Mouse (Mus musculus) hindbrain, postnatal 0 days (tissue): ENCODE data around the gene Slc25a43. TPM values are rescaled to one million over a fixed set of nuclear protein-coding genes. Genes with fewer than 3 reads are reported as not detected.

Experiments used
- ATAC-seq: fragments of 200-750 bp; cut with Nextera tagmentation; 2 replicates; pipeline ENCODE4 v1.8.0; 2017; ENCODE audit warnings: mild to moderate bottlenecking, moderate TSS enrichment, moderate library complexity
- DNase-seq: peaks from one replicate; pipeline ENCODE4 v3.0.0-alpha.2; 2015; ENCODE audit warnings: low spot score
- H3K27ac ChIP-seq: fragments of 300-500 bp; sonication (generic); 2 replicates; pipeline ENCODE4 v1.5.1; 2014; ENCODE audit warnings: mild to moderate bottlenecking
- H3K27me3 ChIP-seq: fragments of 300-500 bp; sonication (generic); 2 replicates; pipeline ENCODE4 v1.6.1; 2014; ENCODE audit warnings: low read length, mixed read lengths; ENCODE audit not compliant: insufficient read depth
- H3K36me3 ChIP-seq: fragments of 300-500 bp; sonication (generic); 2 replicates; pipeline ENCODE4 v1.6.1; 2014; ENCODE audit warnings: low read length, mixed read lengths; ENCODE audit not compliant: insufficient read depth
- H3K4me1 ChIP-seq: fragments of 300-500 bp; sonication (generic); 2 replicates; pipeline ENCODE4 v1.6.1; 2014; ENCODE audit warnings: antibody characterized with exemption, low read length, mixed read lengths; ENCODE audit not compliant: insufficient read depth
- H3K4me2 ChIP-seq: fragments of 300-500 bp; sonication (generic); 2 replicates; pipeline ENCODE4 v1.6.1; 2014; ENCODE audit warnings: low read depth, mild to moderate bottlenecking, low read length, moderate library complexity, mixed read lengths
- H3K4me3 ChIP-seq: fragments of 300-500 bp; sonication (generic); 2 replicates; pipeline ENCODE4 v1.5.1; 2014; ENCODE audit warnings: low read length
- H3K9ac ChIP-seq: fragments of 300-500 bp; sonication (generic); replicated peaks from 2 replicates; pipeline ENCODE4 v1.6.1; 2014; ENCODE audit warnings: mild to moderate bottlenecking, low read length, moderate library complexity, mixed read lengths
- H3K9me3 ChIP-seq: fragments of 300-500 bp; sonication (generic); 2 replicates; pipeline ENCODE4 v1.6.1; 2016; ENCODE audit warnings: low read length, mixed read lengths
- CTCF ChIP-seq: IDR thresholded peaks from 2 replicates; pipeline ENCODE4 v1.5.1; 2016; ENCODE audit warnings: antibody characterized with exemption, control low read depth, low read depth
- WGBS: fragments of 180-500 bp; shearing (Covaris S2); extraction: QIAGEN DNeasy Blood & Tissue Kit; methylation state at CpG from one replicate; pipeline ENCODE4 v1.1.7; 2014; 5-methylcytosine and 5-hydroxymethylcytosine counted together
- polyA plus RNA-seq: library from polyadenylated mRNA; unstranded; fragments of >200 nt; fragmentation: Nextera tagmentation; extraction: Ambion mirVana; gene quantifications from 2 replicates; pipeline ENCODE4 v1.2.1, GENCODE M21; 2015
- total RNA-seq: library from RNA; depleted of rRNA; stranded (reverse); fragments of >200 nt; gene quantifications from 2 replicates; pipeline ENCODE4 v1.2.3, GENCODE M21; 2014; rRNA removed

Gene Slc25a43
- total and polyA plus RNA-seq, 2 experiments from 2014 or later, result 0.90 to 1.8 TPM

GRCm38 (mm10) chrX:36823932-36824711 lies 80.7 kb downstream of the Slc25a43 start:
- H3K4me3 ChIP-seq, result no peak overlapping the region
- no peaks in the 10 kb centered on the region for H3K9me3 ChIP-seq
- no peak overlapping the region for H3K27ac ChIP-seq
- DNase-seq, result no peak
- H3K4me1 ChIP-seq, result no peaks in the 10 kb centered on the region
- WGBS, result 76% methylated on average over 10 of the region's 10 CpGs
- no peak overlapping the region for H3K4me2 ChIP-seq
- H3K9ac ChIP-seq, result no peak overlapping the region
- no peak for TF ChIP-seq CTCF
- no peaks in the 10 kb centered on the region for H3K27me3 ChIP-seq
- ATAC-seq, result no peak
- no peaks in the 10 kb centered on the region for H3K36me3 ChIP-seq

GRCm38 (mm10) chrX:36825032-36825431 lies 81.6 kb downstream of the Slc25a43 start:
- Histone ChIP-seq H3K4me3 (no peak overlapping the region), H3K4me1 (no peaks in the 10 kb centered on the region), H3K9me3 (no peaks in the 10 kb centered on the region), H3K36me3 (no peaks in the 10 kb centered on the region), H3K4me2 (no peak overlapping the region), H3K27me3 (no peaks in the 10 kb centered on the region), H3K9ac (no peak overlapping the region), H3K27ac (no peak overlapping the region)
- TF ChIP-seq CTCF, result no peak
- 53% methylated on average over 2 of the region's 2 CpGs for WGBS
- DNase-seq (no peak), ATAC-seq (no peak)

Other genes starting within 250 kb of the Slc25a43 start
- gene Pgrmc1, start 145.5 kb upstream of the Slc25a43 start, total RNA-seq, result 335 and 360 TPM in 2 replicates
- 619 and 625 TPM in 2 replicates for gene Pgrmc1, start 145.5 kb upstream of the Slc25a43 start, polyA plus RNA-seq
- 5.9 and 7.3 TPM in 2 replicates for gene Akap17b, start 98.3 kb upstream of the Slc25a43 start, total RNA-seq
- 4.8 and 5.1 TPM in 2 replicates for gene Akap17b, start 98.3 kb upstream of the Slc25a43 start, polyA plus RNA-seq
- gene Slc25a5, start 52.0 kb downstream of the Slc25a43 start, total RNA-seq, result 494 and 546 TPM in 2 replicates
- gene Slc25a5, start 52.0 kb downstream of the Slc25a43 start, polyA plus RNA-seq, result 693 and 697 TPM in 2 replicates
- gene Ube2a, start 130.2 kb downstream of the Slc25a43 start, total RNA-seq, result 28.5 and 31.2 TPM in 2 replicates
- gene Ube2a, start 130.2 kb downstream of the Slc25a43 start, polyA plus RNA-seq, result 134 and 140 TPM in 2 replicates
- gene C330007P06Rik, start 130.5 kb downstream of the Slc25a43 start, total RNA-seq, result 20.5 and 26.8 TPM in 2 replicates
- gene C330007P06Rik, start 130.5 kb downstream of the Slc25a43 start, polyA plus RNA-seq, result 20.5 and 21.5 TPM in 2 replicates
- 12.8 and 15.0 TPM in 2 replicates for gene Nkrf, start 159.2 kb downstream of the Slc25a43 start, total RNA-seq
- gene Nkrf, start 159.2 kb downstream of the Slc25a43 start, polyA plus RNA-seq, result 15.3 and 15.4 TPM in 2 replicates
- gene Sept6, start 248.1 kb downstream of the Slc25a43 start, total RNA-seq, result 81.3 and 106 TPM in 2 replicates
- gene Sept6, start 248.1 kb downstream of the Slc25a43 start, polyA plus RNA-seq, result 55.0 and 59.6 TPM in 2 replicates